Mouse (Mus musculus): ENCODE data around the gene Aldob. TPM values are rescaled to one million over a fixed set of nuclear protein-coding genes. Genes with fewer than 3 reads are reported as not detected.

Aldob gene
- polyA plus RNA-seq (2015; fragmentation: Nextera tagmentation; extraction: Ambion mirVana): 0.46 and 1.9 TPM in 2 replicates

- Histone ChIP-seq H3K36me3 (ENCODE audit: control insufficient read depth, insufficient read depth) (no peaks in the 10 kb centered on the region), H3K27ac (ENCODE audit: low read length) (no peak within 1 kb of the TSS), H3K9me3 (replicated peaks; ENCODE audit: control insufficient read depth, low read length) (no peaks in the 10 kb centered on the region), H3K4me2 (ENCODE audit: low read depth, low read length) (no peak within 1 kb of the TSS), H3K4me3 (ENCODE audit: low read length) (no peak within 1 kb of the TSS), H3K4me1 (ENCODE audit: control insufficient read depth, insufficient read depth, low read length) (no peaks in the 10 kb centered on the region), H3K27me3 (ENCODE audit: control insufficient read depth, insufficient read depth, low read length) (no peaks in the 10 kb centered on the region), H3K9ac (ENCODE audit: low read length) (no peak within 1 kb of the TSS)
- ATAC-seq (replicated peaks; ENCODE audit: extremely low read depth, insufficient read depth, low FRiP score): no peak
- 27% methylated on average over 3 of the region's 3 CpGs for WGBS
Measured at GRCm38 (mm10) chr4:49549383-49549782, at the start of gene Aldob. Gene Aldob (minus strand): TSS chr4:49549546.

GRCm38 (mm10) chr4:49597183-49598100, 48.1 kb upstream of the Aldob start, which contains the start of gene Tmem246:
Gene Tmem246 (minus strand): TSS chr4:49597876.
- H3K9ac ChIP-seq (ENCODE audit: low read length): peak within 1 kb of the TSS; percentile 94

GRCm38 (mm10) chr4:49596846-49597182, 47.5 kb upstream of the Aldob start:
- no peak; the same call in 1 of the 2 replicates for ATAC-seq (replicated peaks; ENCODE audit: extremely low read depth, insufficient read depth, low FRiP score)
- Histone ChIP-seq H3K36me3 (ENCODE audit: control insufficient read depth, insufficient read depth) (no peaks in the 10 kb centered on the region), H3K9ac (ENCODE audit: low read length) (peak overlapping the region; percentile 94), H3K27me3 (ENCODE audit: control insufficient read depth, insufficient read depth, low read length) (no peaks in the 10 kb centered on the region), H3K4me1 (ENCODE audit: control insufficient read depth, insufficient read depth, low read length) (0 out of 2 replicates have a peak, but pooled peaks cover 2% of the 10 kb centered on the region), H3K27ac (ENCODE audit: low read length) (peak overlapping the region; percentile 96), H3K4me3 (ENCODE audit: low read length) (peak overlapping the region; percentile 91), H3K9me3 (replicated peaks; ENCODE audit: control insufficient read depth, low read length) (no peaks in the 10 kb centered on the region), H3K4me2 (ENCODE audit: low read depth, low read length) (peak overlapping the region; percentile 73)
- WGBS: under 1% methylated on average over 20 of the region's 20 CpGs

More at GRCm38 (mm10) chr4:49597183-49598100, 48.1 kb upstream of the Aldob start, which contains the start of gene Tmem246:
- H3K27ac ChIP-seq (ENCODE audit: low read length): peak within 1 kb of the TSS; percentile 96
- H3K4me3 ChIP-seq (ENCODE audit: low read length): peak within 1 kb of the TSS; percentile 91
- H3K4me2 ChIP-seq (ENCODE audit: low read depth, low read length): peak within 1 kb of the TSS; percentile 73
- under 1% methylated on average over 73 of the region's 77 CpGs for WGBS
- 0 out of 2 replicates have a peak, but pooled peaks cover 2% of the 10 kb centered on the region for H3K4me1 ChIP-seq (ENCODE audit: control insufficient read depth, insufficient read depth, low read length)
- peak; percentile 91 for ATAC-seq (replicated peaks; ENCODE audit: extremely low read depth, insufficient read depth, low FRiP score)
- no peaks in the 10 kb centered on the region for H3K9me3 ChIP-seq (replicated peaks; ENCODE audit: control insufficient read depth, low read length)
- H3K27me3 ChIP-seq (ENCODE audit: control insufficient read depth, insufficient read depth, low read length): no peaks in the 10 kb centered on the region
- no peaks in the 10 kb centered on the region for H3K36me3 ChIP-seq (ENCODE audit: control insufficient read depth, insufficient read depth)

GRCm38 (mm10) chr4:49590152-49590551, 40.8 kb upstream of the Aldob start:
- H3K27ac ChIP-seq (ENCODE audit: low read length): no peak overlapping the region
- 74% methylated on average over 2 of the region's 2 CpGs for WGBS
- H3K27me3 ChIP-seq (ENCODE audit: control insufficient read depth, insufficient read depth, low read length): no peaks in the 10 kb centered on the region
- H3K4me1 ChIP-seq (ENCODE audit: control insufficient read depth, insufficient read depth, low read length): peaks cover 11% of the 10 kb centered on the region
- no peak overlapping the region for H3K4me2 ChIP-seq (ENCODE audit: low read depth, low read length)
- ATAC-seq (replicated peaks; ENCODE audit: extremely low read depth, insufficient read depth, low FRiP score): no peak
- H3K4me3 ChIP-seq (ENCODE audit: low read length): no peak overlapping the region
- no peaks in the 10 kb centered on the region for H3K9me3 ChIP-seq (replicated peaks; ENCODE audit: control insufficient read depth, low read length)
- peaks cover 9% of the 10 kb centered on the region for H3K36me3 ChIP-seq (ENCODE audit: control insufficient read depth, insufficient read depth)
- no peak overlapping the region for H3K9ac ChIP-seq (ENCODE audit: low read length)

- Histone ChIP-seq H3K4me1 (ENCODE audit: control insufficient read depth, insufficient read depth, low read length) (peaks cover 30% of the 10 kb centered on the region), H3K36me3 (ENCODE audit: control insufficient read depth, insufficient read depth) (peaks cover 9% of the 10 kb centered on the region), H3K27ac (ENCODE audit: low read length) (no peak overlapping the region), H3K9ac (ENCODE audit: low read length) (no peak overlapping the region), H3K4me2 (ENCODE audit: low read depth, low read length) (no peak overlapping the region), H3K9me3 (replicated peaks; ENCODE audit: control insufficient read depth, low read length) (no peaks in the 10 kb centered on the region), H3K27me3 (ENCODE audit: control insufficient read depth, insufficient read depth, low read length) (no peaks in the 10 kb centered on the region), H3K4me3 (ENCODE audit: low read length) (no peak overlapping the region)
- no peak for ATAC-seq (replicated peaks; ENCODE audit: extremely low read depth, insufficient read depth, low FRiP score)
- WGBS: 81% methylated on average over 10 of the region's 10 CpGs
Measured at GRCm38 (mm10) chr4:49586811-49587210, 37.5 kb upstream of the Aldob start.

GRCm38 (mm10) chr4:49585524-49586101, 36.3 kb upstream of the Aldob start:
- peak; percentile 86 for ATAC-seq (replicated peaks; ENCODE audit: extremely low read depth, insufficient read depth, low FRiP score)
- 36% methylated on average over 7 of the region's 7 CpGs for WGBS
- peak overlapping the region; percentile 78 for H3K27ac ChIP-seq (ENCODE audit: low read length)

GRCm38 (mm10) chr4:49583965-49584831, 34.9 kb upstream of the Aldob start:
- H3K9ac ChIP-seq (ENCODE audit: low read length): no peak overlapping the region

More at GRCm38 (mm10) chr4:49585524-49586101, 36.3 kb upstream of the Aldob start:
- Histone ChIP-seq H3K36me3 (ENCODE audit: control insufficient read depth, insufficient read depth) (peaks cover 9% of the 10 kb centered on the region), H3K9me3 (replicated peaks; ENCODE audit: control insufficient read depth, low read length) (no peaks in the 10 kb centered on the region), H3K27me3 (ENCODE audit: control insufficient read depth, insufficient read depth, low read length) (no peaks in the 10 kb centered on the region), H3K4me1 (ENCODE audit: control insufficient read depth, insufficient read depth, low read length) (peaks cover 30% of the 10 kb centered on the region), H3K4me3 (ENCODE audit: low read length) (no peak overlapping the region), H3K4me2 (ENCODE audit: low read depth, low read length) (peak overlapping the region; percentile 6; the same call in 1 of the 2 replicates), H3K9ac (ENCODE audit: low read length) (no peak overlapping the region)

GRCm38 (mm10) chr4:49581256-49581655, 31.9 kb upstream of the Aldob start:
- Histone ChIP-seq H3K9me3 (replicated peaks; ENCODE audit: control insufficient read depth, low read length) (no peaks in the 10 kb centered on the region), H3K4me3 (ENCODE audit: low read length) (no peak overlapping the region), H3K27ac (ENCODE audit: low read length) (no peak overlapping the region), H3K27me3 (ENCODE audit: control insufficient read depth, insufficient read depth, low read length) (no peaks in the 10 kb centered on the region), H3K36me3 (ENCODE audit: control insufficient read depth, insufficient read depth) (peaks cover 2% of the 10 kb centered on the region; the same call in 1 of the 2 replicates), H3K9ac (ENCODE audit: low read length) (no peak overlapping the region), H3K4me1 (ENCODE audit: control insufficient read depth, insufficient read depth, low read length) (peaks cover 28% of the 10 kb centered on the region), H3K4me2 (ENCODE audit: low read depth, low read length) (no peak overlapping the region)
- 51% methylated on average over 4 of the region's 4 CpGs for WGBS
- no peak for ATAC-seq (replicated peaks; ENCODE audit: extremely low read depth, insufficient read depth, low FRiP score)

More at GRCm38 (mm10) chr4:49583965-49584831, 34.9 kb upstream of the Aldob start:
- H3K27ac ChIP-seq (ENCODE audit: low read length): peak overlapping the region; percentile 78
- WGBS: 37% methylated on average over 14 of the region's 14 CpGs
- H3K9me3 ChIP-seq (replicated peaks; ENCODE audit: control insufficient read depth, low read length): no peaks in the 10 kb centered on the region
- H3K4me3 ChIP-seq (ENCODE audit: low read length): no peak overlapping the region
- ATAC-seq (replicated peaks; ENCODE audit: extremely low read depth, insufficient read depth, low FRiP score): no peak
- H3K36me3 ChIP-seq (ENCODE audit: control insufficient read depth, insufficient read depth): peaks cover 9% of the 10 kb centered on the region
- H3K4me2 ChIP-seq (ENCODE audit: low read depth, low read length): peak overlapping the region; percentile 29
- H3K4me1 ChIP-seq (ENCODE audit: control insufficient read depth, insufficient read depth, low read length): peaks cover 30% of the 10 kb centered on the region
- H3K27me3 ChIP-seq (ENCODE audit: control insufficient read depth, insufficient read depth, low read length): no peaks in the 10 kb centered on the region

Measured in heart, embryonic 16.5 days (tissue).